Mouse (Mus musculus): ENCODE measurements at regions not wholly inside any gene's neighbourhood (a gene's known extent, or its start where the extent isn't known, plus 50 kb on each side); places are given as distances from the start of the nearest gene placed in this dataset.

- no peak for DNase-seq
Measured at GRCm38 (mm10) chr12:7662027-7662426, 315.4 kb upstream of the Apob start.

- DNase-seq: no peak
Measured at GRCm38 (mm10) chr12:7670114-7670513, 307.3 kb upstream of the Apob start.

- DNase-seq: no peak
Measured at GRCm38 (mm10) chr12:7670561-7670960, 306.9 kb upstream of the Apob start.

- DNase-seq: no peak
Measured at GRCm38 (mm10) chr12:7691996-7692395, 285.5 kb upstream of the Apob start.

- DNase-seq: no peak
Measured at GRCm38 (mm10) chr12:7698324-7698944, 279.0 kb upstream of the Apob start.

- DNase-seq: no peak
Measured at GRCm38 (mm10) chr12:7709102-7709501, 268.3 kb upstream of the Apob start.

GRCm38 (mm10) chr12:7709872-7710271 is 267.6 kb upstream of the Apob start:
- no peak for DNase-seq

GRCm38 (mm10) chr12:7715091-7715490 is 262.4 kb upstream of the Apob start:
- no peak for DNase-seq

- DNase-seq: no peak
Measured at GRCm38 (mm10) chr12:7718556-7718955, 258.9 kb upstream of the Apob start.

- no peak for DNase-seq
Measured at GRCm38 (mm10) chr12:7719080-7719479, 258.4 kb upstream of the Apob start.

GRCm38 (mm10) chr12:7724992-7725391 is 252.5 kb upstream of the Apob start:
- DNase-seq: no peak

GRCm38 (mm10) chr12:7738020-7738419 is 239.4 kb upstream of the Apob start:
- no peak for DNase-seq

- no peak for DNase-seq
Measured at GRCm38 (mm10) chr12:7738629-7739351, 238.7 kb upstream of the Apob start.

- DNase-seq: no peak
Measured at GRCm38 (mm10) chr12:7739352-7739994, 238.0 kb upstream of the Apob start.

- DNase-seq: no peak
Measured at GRCm38 (mm10) chr12:7746708-7747107, 230.7 kb upstream of the Apob start.

GRCm38 (mm10) chr12:7749319-7750238 is 227.9 kb upstream of the Apob start:
- no peak for DNase-seq

GRCm38 (mm10) chr12:7754861-7755260 is 222.6 kb upstream of the Apob start:
- no peak for DNase-seq

- no peak for DNase-seq
Measured at GRCm38 (mm10) chr12:7764795-7765697, 212.4 kb upstream of the Apob start.

GRCm38 (mm10) chr12:7774127-7774526 is 203.3 kb upstream of the Apob start:
- no peak for DNase-seq

GRCm38 (mm10) chr12:7776335-7776734 is 201.1 kb upstream of the Apob start:
- DNase-seq: no peak

All from heart, adult 18-20 months (tissue).